Mouse (Mus musculus) spleen, adult 2 months (tissue): ENCODE measurements around the gene Ifnab. TPM values are rescaled to one million over a fixed set of nuclear protein-coding genes. Genes with fewer than 3 reads are reported as not detected.

Source experiments
- DNase-seq, 2 experiments: peaks; one replicate each; pipeline versions ENCODE4 v3.0.0 to v3.0.0-alpha.2; 2012 to 2021; ENCODE audit warnings: low spot score in 2 of 2, low read depth in 1 of 2
- H3K27ac ChIP-seq: fragments of 200-500 bp; 2 replicates; pipeline ENCODE4 v1.5.1; 2012; ENCODE audit warnings: low read length, inconsistent platforms; ENCODE audit not compliant: insufficient read depth
- H3K27me3 ChIP-seq: fragments of 200-500 bp; 2 replicates; pipeline ENCODE4 v1.6.1; 2012; ENCODE audit warnings: mild to moderate bottlenecking, moderate library complexity, low read length, inconsistent platforms; ENCODE audit not compliant: control insufficient read depth, insufficient read depth
- H3K36me3 ChIP-seq: fragments of 200-500 bp; 2 replicates; pipeline ENCODE4 v1.6.1; 2012; ENCODE audit warnings: mild to moderate bottlenecking, low read length, inconsistent platforms; ENCODE audit not compliant: control insufficient read depth, insufficient read depth
- H3K4me1 ChIP-seq: fragments of 200-500 bp; 2 replicates; pipeline ENCODE4 v1.6.1; 2011; ENCODE audit warnings: inconsistent platforms; ENCODE audit not compliant: control insufficient read depth, insufficient read depth, insufficient read length
- H3K4me3 ChIP-seq: fragments of 200-500 bp; 2 replicates; pipeline ENCODE4 v1.5.1; 2011; ENCODE audit warnings: mild to moderate bottlenecking, inconsistent platforms; ENCODE audit not compliant: insufficient read depth, insufficient read length; ENCODE audit errors: extremely low read depth
- CTCF ChIP-seq: fragments of 200-500 bp; IDR thresholded peaks from 2 replicates; pipeline ENCODE4 v1.5.1; 2011; ENCODE audit warnings: mild to moderate bottlenecking, inconsistent platforms; ENCODE audit not compliant: insufficient read depth, insufficient read length, insufficient replicate concordance; ENCODE audit errors: extremely low read depth
- POLR2A ChIP-seq: fragments of 200-500 bp; IDR thresholded peaks from 2 replicates; pipeline ENCODE4 v1.6.1; 2011; ENCODE audit warnings: low read depth, low read length, inconsistent platforms
- whole genome bisulfite sequencing: fragments of 180-500 bp; shearing (Covaris S2); methylation state at CpG from one replicate; pipeline ENCODE4 v1.1.7; 2018; 5-methylcytosine and 5-hydroxymethylcytosine counted together
- polyA plus RNA-seq: library from polyadenylated mRNA; depleted of rRNA; stranded (reverse); fragments of >200 nt; gene quantifications from 2 replicates; pipeline ENCODE4 v1.2.3, GENCODE M21; 2012

Ifnab gene
- polyA plus RNA-seq, 1 experiment = not detected

GRCm38 (mm10) chr4:88680362-88680761 is 10.8 kb downstream of the Ifnab start:
- WGBS = 40% methylated on average over 8 of the region's 8 CpGs
- peak in 1 of 2 experiments; percentile 26 for DNase-seq
- no peaks in the 10 kb centered on the region for H3K27me3 ChIP-seq
- no peak overlapping the region for H3K27ac ChIP-seq
- no peak overlapping the region for H3K4me3 ChIP-seq
- H3K36me3 ChIP-seq = no peaks in the 10 kb centered on the region
- no peak for TF ChIP-seq CTCF
- TF ChIP-seq POLR2A = no peak
- H3K4me1 ChIP-seq = no peaks in the 10 kb centered on the region

GRCm38 (mm10) chr4:88676824-88677223 is 14.3 kb downstream of the Ifnab start, which contains the start of gene Ifna16:
TSS of gene Ifna16 (minus strand) at chr4:88676924.
- H3K36me3 ChIP-seq = no peaks in the 10 kb centered on the region
- H3K4me1 ChIP-seq = no peaks in the 10 kb centered on the region
- H3K4me3 ChIP-seq = no peak within 1 kb of the TSS
- WGBS = 38% methylated on average over 1 of the region's 1 CpGs
- no peak for TF ChIP-seq POLR2A
- TF ChIP-seq CTCF = no peak
- H3K27ac ChIP-seq = no peak within 1 kb of the TSS
- no peak for DNase-seq
- H3K27me3 ChIP-seq = no peaks in the 10 kb centered on the region

DNA sequence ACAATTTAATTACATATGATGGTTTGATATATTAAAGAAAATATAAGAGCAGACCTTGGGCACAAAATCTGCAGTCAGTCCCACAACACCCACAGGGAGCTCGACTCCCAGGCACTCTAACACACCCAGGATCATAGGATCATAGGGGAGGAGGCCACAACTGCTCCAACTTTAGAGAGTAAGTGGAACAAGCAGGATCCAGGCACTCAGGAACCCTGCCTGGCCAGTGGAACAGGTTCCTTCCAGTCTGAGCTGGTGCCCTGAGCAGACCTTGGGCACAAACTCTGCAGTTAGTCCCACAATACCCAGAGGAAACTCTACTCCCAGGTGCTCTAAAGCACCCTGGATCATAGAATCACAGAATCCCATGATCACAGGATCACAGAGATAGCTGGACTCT is 35.7 kb downstream of the Ifnab start:
- H3K36me3 ChIP-seq = no peaks in the 10 kb centered on the region
- no peak for DNase-seq
- H3K27ac ChIP-seq = no peak overlapping the region
- H3K27me3 ChIP-seq = no peaks in the 10 kb centered on the region
- TF ChIP-seq CTCF = no peak
- no peak for TF ChIP-seq POLR2A
- no peaks in the 10 kb centered on the region for H3K4me1 ChIP-seq
- 47% methylated on average over 1 of the region's 1 CpGs for whole genome bisulfite sequencing
- H3K4me3 ChIP-seq = no peak overlapping the region

GRCm38 (mm10) chr4:88653644-88654043 is 37.5 kb downstream of the Ifnab start:
- no peaks in the 10 kb centered on the region for H3K4me1 ChIP-seq
- no peaks in the 10 kb centered on the region for H3K36me3 ChIP-seq
- TF ChIP-seq CTCF = no peak
- no peak for TF ChIP-seq POLR2A
- DNase-seq = no peak
- H3K4me3 ChIP-seq = no peak overlapping the region
- no peaks in the 10 kb centered on the region for H3K27me3 ChIP-seq
- WGBS = 77% methylated on average over 3 of the region's 3 CpGs
- H3K27ac ChIP-seq = no peak overlapping the region

DNA sequence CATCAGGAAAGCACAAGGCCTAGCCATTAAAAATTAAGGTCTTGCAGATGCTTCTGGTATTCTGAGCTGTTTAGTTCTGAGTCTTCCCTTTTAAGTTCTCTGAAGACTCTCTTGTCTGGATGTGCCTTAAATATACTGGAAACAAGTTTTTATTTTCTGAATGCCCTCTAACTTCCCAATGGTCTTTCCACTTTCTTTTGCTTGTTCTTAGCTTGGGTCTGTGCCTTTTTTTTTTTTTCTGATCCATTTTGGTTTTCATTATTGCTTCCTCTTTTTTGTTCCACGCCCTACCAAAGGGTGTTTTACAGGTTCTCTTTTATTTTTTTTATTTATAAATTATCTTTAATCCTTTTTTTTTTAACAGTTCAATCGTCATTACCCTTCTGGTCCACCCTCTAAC is 46.8 kb downstream of the Ifnab start, which contains the start of gene Ifna13:
Ifna13 (minus strand) TSS at position 101 of the 400 bp plus-strand sequence.
- no peak for DNase-seq
- H3K4me3 ChIP-seq = no peak within 1 kb of the TSS
- no peaks in the 10 kb centered on the region for H3K36me3 ChIP-seq
- no peaks in the 10 kb centered on the region for H3K27me3 ChIP-seq
- H3K27ac ChIP-seq = no peak within 1 kb of the TSS
- 13% methylated on average over 2 of the region's 2 CpGs for WGBS
- H3K4me1 ChIP-seq = no peaks in the 10 kb centered on the region; the same call in 1 of the 2 replicates
- TF ChIP-seq POLR2A (no peak), CTCF (no peak)

GRCm38 (mm10) chr4:88642526-88642925 is 48.6 kb downstream of the Ifnab start:
- WGBS = 43% methylated on average over 2 of the region's 2 CpGs
- H3K4me1 ChIP-seq = no peaks in the 10 kb centered on the region; the same call in 1 of the 2 replicates
- no peak for TF ChIP-seq POLR2A
- no peak for TF ChIP-seq CTCF

GRCm38 (mm10) chr4:88641077-88641831 is 49.9 kb downstream of the Ifnab start:
- Histone ChIP-seq H3K4me1 (no peaks in the 10 kb centered on the region; the same call in 1 of the 2 replicates), H3K27me3 (no peaks in the 10 kb centered on the region), H3K27ac (no peak overlapping the region), H3K4me3 (peak overlapping the region; percentile 62), H3K36me3 (no peaks in the 10 kb centered on the region)
- peak; percentile 85 to 100 for DNase-seq
- peak; percentile 70 for TF ChIP-seq CTCF
- TF ChIP-seq POLR2A = no peak
- WGBS = 15% methylated on average over 11 of the region's 11 CpGs

More at GRCm38 (mm10) chr4:88642526-88642925, 48.6 kb downstream of the Ifnab start:
- Histone ChIP-seq H3K27me3 (no peaks in the 10 kb centered on the region), H3K4me3 (no peak overlapping the region), H3K27ac (no peak overlapping the region), H3K36me3 (no peaks in the 10 kb centered on the region)
- no peak for DNase-seq
